Mouse (Mus musculus): ENCODE results near the gene Scgn.

Gene Scgn

DNA sequence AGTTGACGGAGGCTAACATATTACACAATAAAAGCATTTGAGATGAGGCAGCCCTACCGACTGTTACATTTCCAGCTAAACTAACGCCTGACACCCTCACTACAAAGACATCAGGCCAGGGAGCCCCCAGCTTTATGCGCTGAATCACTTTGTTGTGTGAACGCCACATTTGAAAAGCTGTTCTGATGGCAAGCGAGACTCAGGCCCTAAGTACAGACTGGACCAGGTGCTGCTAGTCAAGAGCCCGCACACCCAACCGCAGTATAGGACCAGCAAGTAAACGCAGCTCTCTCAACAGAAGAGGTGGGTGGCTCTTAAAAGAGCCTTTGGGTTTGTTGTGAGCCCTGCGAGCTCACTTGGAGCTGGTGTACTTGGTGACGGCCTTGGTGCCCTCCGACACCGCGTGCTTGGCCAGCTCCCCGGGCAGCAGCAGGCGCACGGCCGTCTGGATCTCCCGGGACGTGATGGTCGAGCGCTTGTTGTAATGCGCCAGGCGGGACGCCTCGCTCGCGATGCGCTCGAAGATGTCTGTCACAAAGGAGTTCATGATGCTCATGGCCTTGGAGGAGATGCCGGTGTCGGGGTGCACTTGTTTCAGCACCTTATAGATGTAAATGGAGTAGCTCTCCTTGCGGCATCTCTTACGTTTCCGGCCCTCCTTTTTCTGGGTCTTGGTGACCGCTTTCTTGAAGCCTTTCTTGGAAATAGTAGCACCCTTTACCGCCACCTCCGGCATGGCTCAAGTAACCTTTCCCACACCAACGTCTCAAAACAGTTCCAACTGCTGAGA is 57.4 kb downstream of the Scgn start, which contains the start of gene Hist1h2ba:
TSS of gene Hist1h2ba (minus strand) at position 736 of the 790 bp plus-strand sequence.
- peak; percentile 3 for DNase-seq

DNA sequence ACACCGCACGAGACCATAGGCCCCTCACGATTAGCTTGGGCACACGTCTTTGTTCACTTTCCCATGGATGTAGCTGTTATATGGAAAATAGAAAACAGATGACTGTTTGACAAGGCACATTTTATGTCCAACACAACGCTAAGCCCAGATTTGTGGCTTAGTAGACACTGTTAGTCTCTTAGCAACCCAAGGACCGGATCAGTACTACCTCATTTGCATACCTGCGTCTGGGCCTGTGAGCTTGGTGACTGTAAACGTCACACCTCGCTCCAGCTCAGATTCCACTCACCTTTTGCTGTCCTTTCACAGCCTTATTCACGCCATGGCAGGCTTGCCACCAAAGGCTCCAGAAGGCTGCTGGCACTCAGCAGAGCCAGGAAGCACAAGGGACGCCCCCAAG is 60.1 kb downstream of the Scgn start:
- DNase-seq, result no peak

DNA sequence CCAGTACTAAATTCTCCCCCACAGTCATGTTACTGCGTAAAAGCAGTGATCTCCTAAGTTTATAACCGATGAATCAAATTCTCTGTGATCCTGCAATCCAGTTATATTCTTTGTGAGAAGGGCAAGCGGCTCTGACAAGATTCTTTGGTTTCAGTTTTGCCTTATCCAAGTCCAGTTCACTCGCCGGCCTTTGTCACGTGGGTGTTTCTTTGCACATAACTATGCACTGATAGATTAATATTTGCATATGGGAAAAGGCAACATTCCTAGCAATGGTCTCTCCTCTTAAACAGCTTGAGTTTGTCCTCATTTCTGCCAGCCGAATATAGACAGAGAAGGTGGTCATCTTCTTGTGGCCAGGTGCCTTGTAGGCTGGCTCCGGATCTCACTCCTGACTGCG is 60.6 kb downstream of the Scgn start:
- DNase-seq, result no peak

DNA sequence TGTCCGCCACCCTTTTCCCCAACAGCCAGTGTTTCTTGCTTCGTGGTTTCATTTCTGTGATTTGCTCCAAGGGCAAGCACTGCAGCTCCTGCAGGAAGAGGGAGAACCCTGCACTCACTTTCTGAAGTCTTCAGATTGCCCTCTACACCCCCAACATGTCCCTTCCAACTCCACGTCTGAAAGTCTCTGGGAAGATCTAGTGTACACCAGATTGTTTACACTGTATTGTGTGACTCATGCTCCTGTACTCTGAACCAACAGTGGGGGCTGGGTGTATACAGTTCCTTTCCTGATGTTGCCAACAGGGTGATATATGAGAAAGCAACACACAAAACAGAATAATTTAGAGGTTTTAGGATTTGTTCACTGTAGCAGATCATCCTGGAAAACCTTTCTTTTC is 62.4 kb downstream of the Scgn start:
- no peak for DNase-seq

DNA sequence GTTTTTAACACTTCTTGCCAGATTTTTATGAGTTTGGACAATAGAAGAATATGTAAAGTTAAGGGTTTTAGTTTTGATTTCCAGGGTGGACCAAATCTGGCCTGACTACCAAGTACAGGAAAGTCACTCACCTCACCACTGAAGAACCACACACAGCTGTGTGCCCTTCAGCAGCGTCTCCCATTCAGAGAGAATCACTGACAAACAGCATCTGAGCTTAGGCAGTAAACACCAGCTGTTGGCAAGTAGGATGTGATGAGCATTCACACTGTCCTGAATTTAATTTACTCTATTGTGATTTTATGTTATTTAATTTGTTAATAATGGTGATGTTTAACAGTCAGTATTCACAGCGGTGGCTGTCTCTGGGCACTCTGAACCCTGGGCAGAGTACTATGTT is 65.2 kb downstream of the Scgn start:
- DNase-seq, result no peak

DNA sequence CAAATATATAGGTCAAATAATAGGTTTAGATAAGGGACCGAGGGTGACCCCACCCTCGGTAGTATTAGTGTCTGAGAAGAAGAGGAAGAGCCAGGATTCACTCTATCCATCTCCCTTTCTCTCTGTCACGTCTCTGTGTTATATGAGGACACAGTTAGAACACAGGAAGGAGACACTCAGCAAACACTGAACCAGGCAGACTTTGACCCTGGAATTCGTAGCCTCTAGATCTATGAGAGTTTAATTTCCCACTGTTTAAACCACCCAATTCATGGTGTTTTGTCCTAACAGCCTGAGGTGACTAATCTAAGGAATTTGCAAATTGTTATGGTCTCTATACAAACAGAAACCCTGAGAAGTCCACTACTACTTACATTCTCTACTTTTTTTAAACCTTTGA is 73.3 kb downstream of the Scgn start:
- no peak for DNase-seq

DNA sequence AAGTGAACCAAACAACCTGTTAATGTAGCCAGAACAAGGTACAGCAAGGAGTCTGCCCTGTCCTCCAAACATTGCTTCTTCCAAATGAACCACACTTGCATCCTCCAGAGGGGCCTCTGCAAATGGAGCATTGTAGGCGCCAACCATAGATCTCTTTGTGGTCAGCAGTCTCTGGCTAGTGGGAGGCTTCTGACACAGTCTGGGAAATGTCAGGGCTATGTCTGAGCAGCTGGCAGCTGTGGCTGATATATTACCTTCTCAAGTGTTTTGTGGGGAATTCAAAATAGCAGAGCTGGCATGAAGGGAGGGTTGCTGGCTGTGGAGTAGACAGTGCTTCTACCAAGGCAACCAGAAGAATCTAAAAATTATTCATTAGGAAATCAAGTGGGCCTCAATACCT is 74.9 kb downstream of the Scgn start:
- no peak for DNase-seq

DNA sequence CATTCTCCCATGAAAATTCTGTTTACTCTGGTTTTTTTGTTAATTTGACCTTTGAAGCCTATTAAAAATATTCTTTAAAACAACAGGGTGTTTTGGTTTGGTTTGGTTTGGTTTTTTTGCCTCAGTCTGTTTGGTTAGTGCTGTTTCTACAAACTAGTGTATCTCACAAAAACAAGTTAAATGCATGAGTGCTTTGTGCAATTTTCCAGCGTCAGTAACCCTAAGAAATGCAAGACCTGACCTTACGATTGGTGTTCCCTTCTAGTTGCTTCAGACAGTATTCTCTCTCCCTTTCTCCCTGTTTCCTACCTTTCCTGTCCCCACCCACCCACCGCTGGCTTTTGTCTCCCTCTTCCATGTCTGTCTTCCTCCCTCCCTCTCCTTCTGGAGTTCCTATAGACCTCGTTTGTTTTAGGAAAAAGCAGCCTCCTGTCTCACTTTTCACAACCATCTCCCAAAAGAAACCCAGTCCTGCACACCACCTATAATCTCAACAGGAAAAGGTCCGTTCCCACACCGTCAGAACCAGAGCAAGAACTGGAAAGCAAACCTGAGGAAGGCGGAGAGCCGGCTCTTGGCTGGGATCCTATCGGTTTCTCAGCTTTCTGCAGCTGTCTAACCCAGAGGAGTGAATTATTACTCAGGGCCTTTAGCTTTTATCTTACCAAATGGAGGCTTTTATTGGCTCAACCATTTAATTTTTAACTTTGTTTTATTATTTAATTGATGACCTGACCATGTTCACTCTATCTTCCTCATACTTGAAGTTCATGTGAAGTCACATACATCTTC is 76.4 kb downstream of the Scgn start, which contains the start of gene Slc17a4:
TSS of gene Slc17a4 (minus strand) at position 634 of the 792 bp plus-strand sequence.
- DNase-seq, result no peak

DNA sequence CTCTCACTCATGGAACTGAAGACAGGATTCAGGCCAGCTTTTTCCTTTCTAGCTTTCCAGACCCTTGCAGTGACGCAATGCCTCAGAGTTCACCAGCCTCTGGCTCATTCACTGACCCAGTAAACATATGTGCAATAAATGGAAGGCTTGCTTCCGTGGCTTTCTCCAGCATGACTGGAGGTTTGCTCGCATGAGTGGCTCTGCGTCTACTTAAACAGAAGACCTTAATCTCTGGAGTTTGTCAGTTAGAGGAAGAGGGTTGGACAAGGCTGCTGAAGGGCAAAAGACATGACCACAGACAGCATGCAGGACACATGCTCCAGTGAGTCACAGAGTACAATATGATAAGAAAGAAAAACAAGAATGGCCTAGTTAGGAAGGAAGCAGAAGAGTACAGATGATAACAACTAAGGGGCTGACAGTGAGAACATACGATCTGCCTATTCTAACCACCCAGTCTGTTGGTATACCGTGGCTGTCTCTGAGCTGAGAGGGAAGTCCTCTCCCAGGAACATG is 77.2 kb downstream of the Scgn start:
- DNase-seq, result no peak

DNA sequence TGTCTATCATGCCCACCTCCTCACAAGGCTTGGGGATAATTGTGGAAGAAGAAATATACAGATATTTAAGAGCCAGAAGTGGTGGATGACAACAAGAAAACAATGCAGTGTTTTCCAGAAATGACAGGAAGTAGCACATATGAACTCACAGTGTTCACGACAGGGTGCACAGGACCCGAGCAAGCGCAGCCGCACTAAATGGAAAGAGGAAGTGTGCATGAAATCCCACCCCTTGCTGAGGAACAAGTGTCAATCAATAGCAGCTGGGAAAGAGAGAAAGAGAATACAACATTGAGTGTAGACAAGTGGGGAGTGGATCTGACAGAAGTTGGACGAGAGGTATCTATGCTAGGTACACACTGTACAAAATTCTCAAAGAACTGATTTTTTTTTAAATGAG is 79.7 kb downstream of the Scgn start:
- no peak for DNase-seq

DNA sequence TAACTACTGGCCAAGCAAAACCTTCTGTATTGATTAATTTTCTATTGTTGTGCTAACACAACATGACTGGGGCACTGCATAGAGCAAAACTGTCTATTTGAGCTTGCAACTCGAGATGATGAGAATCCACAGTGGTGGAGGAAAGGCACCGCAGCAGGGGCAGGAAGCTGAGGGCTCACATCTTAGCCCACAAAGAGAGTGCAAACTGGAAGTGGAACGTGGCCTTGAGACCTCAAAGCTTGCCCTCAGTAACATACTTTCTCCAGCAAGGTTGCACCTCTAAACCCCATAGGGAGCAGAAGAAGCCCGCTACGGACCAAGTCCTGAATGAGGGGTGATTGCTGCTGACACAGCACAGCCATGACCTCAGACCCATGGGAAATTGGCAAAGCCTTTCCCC is 80.9 kb downstream of the Scgn start:
- DNase-seq, result no peak

DNA sequence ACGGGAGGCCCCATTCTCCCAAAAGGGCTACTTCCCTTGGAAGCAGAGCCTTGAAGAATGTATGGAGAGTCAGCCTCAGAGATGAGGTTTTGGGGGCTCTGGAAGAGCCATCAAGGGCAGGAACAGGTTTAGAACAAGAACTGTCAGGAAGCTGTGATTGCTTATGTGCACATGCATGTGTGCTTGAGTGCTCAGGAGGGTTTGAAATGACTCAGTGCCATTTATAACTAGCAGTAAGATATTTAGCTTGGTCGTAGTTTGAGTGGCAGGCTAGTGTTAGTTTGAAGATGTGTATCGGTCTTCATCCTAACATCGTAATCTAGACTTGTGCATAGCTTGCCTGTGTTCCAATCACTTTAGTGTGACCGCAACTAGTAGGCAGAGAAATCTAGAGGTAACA is 84.1 kb downstream of the Scgn start:
- no peak for DNase-seq
